Mouse (Mus musculus) MEL (cell line): Measurements from ENCODE around the gene Nr1d2.

ENCODE experiments used
- BHLHE40 ChIP-seq: IDR thresholded peaks from 2 replicates; pipeline ENCODE4 v1.6.1; 2012; ENCODE audit warnings: low read depth, mild to moderate bottlenecking, inconsistent platforms, low read length, improper control_type of control experiment, borderline replicate concordance
- CTCF ChIP-seq, 3 experiments: IDR thresholded peaks in 2 of 3; conservative IDR thresholded peaks in 1 of 3; 2 replicates each; pipeline ENCODE4 v1.5.1; 2011 to 2012; ENCODE audit warnings: low read length in 3 of 3, low read depth in 2 of 3, mild to moderate bottlenecking in 2 of 3, improper control_type of control experiment in 1 of 3, inconsistent platforms in 1 of 3, mixed read lengths in 1 of 3, moderate library complexity in 1 of 3; ENCODE audit not compliant: control insufficient read depth in 1 of 3, insufficient read depth in 1 of 3, poor library complexity in 1 of 3, severe bottlenecking in 1 of 3
- ELF1 ChIP-seq: IDR thresholded peaks from 2 replicates; pipeline ENCODE4 v1.6.1; 2014; ENCODE audit warnings: low read depth, mild to moderate bottlenecking, inconsistent platforms, low read length, improper control_type of control experiment, moderate library complexity
- EP300 ChIP-seq, 2 experiments: IDR thresholded peaks; 2 replicates each; pipeline ENCODE4 v1.6.1; 2011; ENCODE audit warnings: improper control_type of control experiment in 2 of 2, low read length in 2 of 2, low read depth in 1 of 2, mild to moderate bottlenecking in 1 of 2
- JUND ChIP-seq: IDR thresholded peaks from 2 replicates; pipeline ENCODE4 v1.6.1; 2011; ENCODE audit warnings: low read depth, mild to moderate bottlenecking, improper control_type of control experiment, low read length
- MAFK ChIP-seq: IDR thresholded peaks from 2 replicates; pipeline ENCODE4 v1.6.1; 2011; ENCODE audit warnings: low read depth, mild to moderate bottlenecking, low read length, improper control_type of control experiment, borderline replicate concordance
- MAZ ChIP-seq: IDR thresholded peaks from 2 replicates; pipeline ENCODE4 v1.6.1; 2012; ENCODE audit warnings: low read depth, mild to moderate bottlenecking, inconsistent platforms, low read length, improper control_type of control experiment
- POLR2A ChIP-seq, 2 experiments: IDR thresholded peaks; 2 replicates each; pipeline ENCODE4 v1.6.1; 2011 to 2012; ENCODE audit warnings: low read length in 2 of 2, mild to moderate bottlenecking in 2 of 2, control low read depth in 1 of 2, improper control_type of control experiment in 1 of 2, low read depth in 1 of 2, moderate library complexity in 1 of 2; ENCODE audit not compliant: control insufficient read depth in 1 of 2, insufficient read depth in 1 of 2, poor library complexity in 1 of 2
- POLR2AphosphoS2 ChIP-seq: IDR thresholded peaks from 2 replicates; pipeline ENCODE4 v1.6.1; 2011; ENCODE audit warnings: low read length, improper control_type of control experiment
- POLR2AphosphoS5 ChIP-seq: IDR thresholded peaks from 2 replicates; pipeline ENCODE4 v1.6.1; 2012; ENCODE audit warnings: low read depth, borderline replicate concordance, mild to moderate bottlenecking, inconsistent platforms, low read length, moderate library complexity, mixed read lengths
- TCF12 ChIP-seq: IDR thresholded peaks from 2 replicates; pipeline ENCODE4 v1.6.1; 2014; ENCODE audit warnings: low read depth, mild to moderate bottlenecking, inconsistent platforms, low read length, improper control_type of control experiment, moderate library complexity

DNA sequence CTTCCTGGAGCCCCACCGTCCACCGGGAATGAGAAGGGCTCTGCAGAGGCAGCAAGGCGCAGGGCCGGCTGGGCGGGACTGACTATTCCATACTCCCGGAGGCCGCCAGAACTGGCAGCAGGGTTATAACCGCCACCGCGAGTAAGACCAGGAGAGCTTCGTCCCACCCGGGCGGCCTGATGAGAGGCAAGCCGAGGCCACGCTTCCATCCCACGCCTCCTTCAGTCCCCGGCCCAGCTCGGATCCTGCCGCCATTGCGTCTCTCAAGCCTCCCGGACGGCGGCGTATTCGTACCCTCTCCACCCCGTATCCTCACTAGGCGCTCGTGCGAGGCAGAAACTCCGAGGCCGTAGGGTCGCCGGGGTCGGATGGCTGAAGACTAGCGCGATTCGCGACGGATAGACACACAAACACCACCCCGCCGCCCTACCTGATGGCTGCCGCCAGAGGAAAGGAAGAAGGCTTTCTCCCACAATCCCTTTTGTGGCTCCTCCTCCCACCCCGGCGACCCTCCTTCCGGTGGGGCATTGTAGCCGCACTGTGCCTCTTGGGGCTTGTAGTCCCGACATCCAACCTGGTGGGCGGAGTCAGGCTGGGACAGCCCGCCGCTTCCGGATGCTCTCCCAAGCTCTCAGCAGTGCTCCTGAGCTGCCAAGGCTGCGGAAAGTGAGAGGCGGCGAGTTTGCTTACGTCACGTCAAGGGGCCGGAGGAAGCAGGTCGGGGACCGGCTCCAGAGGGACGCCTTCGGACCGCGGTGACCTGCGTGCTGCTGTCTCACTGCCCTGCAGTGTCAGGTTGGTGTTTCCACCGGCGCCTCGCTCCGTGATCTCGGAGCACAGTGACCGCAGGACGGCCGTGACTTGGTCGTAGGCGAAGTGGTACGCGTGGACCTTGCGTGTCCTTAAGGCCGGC is 31.9 kb upstream of the Nr1d2 start, which contains the start of the genes Nkiras1 and Rpl15:
- TF ChIP-seq JUND (no peak), POLR2AphosphoS5 (peak; percentile 94), ELF1 (peak; percentile 91), POLR2A (IDR thresholded peaks at IDR 0.05; ENCODE audit: control insufficient read depth in 1 of 2, insufficient read depth in 1 of 2, low read depth in 1 of 2, low read length in 2 of 2, poor library complexity in 1 of 2) (peak; percentile 90 to 93), CTCF (IDR thresholded peaks at IDR 0.05 in 2 of 3, conservative IDR thresholded peaks at IDR 0.05 in 1 of 3; ENCODE audit: control insufficient read depth in 1 of 3, insufficient read depth in 1 of 3, low read depth in 2 of 3, low read length in 3 of 3, poor library complexity in 1 of 3, severe bottlenecking in 1 of 3) (no peak), TCF12 (peak; percentile 71; the same call in 1 of the 2 replicates), MAZ (peak; percentile 80), POLR2AphosphoS2 (peak; percentile 89), MAFK (no peak), EP300 (IDR thresholded peaks at IDR 0.05; ENCODE audit: low read depth in 1 of 2, low read length in 2 of 2) (no peak), BHLHE40 (no peak)
